Mouse (Mus musculus) stomach, embryonic 16.5 days (tissue): ENCODE measurements around the gene Bloc1s1. TPM values are rescaled to one million over a fixed set of nuclear protein-coding genes. Genes with fewer than 3 reads are reported as not detected.

Experiments used
- ATAC-seq: fragments of 200-750 bp; cut with Nextera tagmentation; 2 replicates; pipeline ENCODE4 v1.8.0; 2017; ENCODE audit warnings: moderate number of reproducible peaks, moderate TSS enrichment; ENCODE audit not compliant: insufficient read depth, low FRiP score
- H3K27ac ChIP-seq: fragments of 300-500 bp; sonication (generic); 2 replicates; pipeline ENCODE4 v1.5.1; 2014; ENCODE audit warnings: low read length
- H3K27me3 ChIP-seq: fragments of 300-500 bp; sonication (generic); 2 replicates; pipeline ENCODE4 v1.6.1; 2014; ENCODE audit warnings: low read length, control low read depth, mixed read lengths; ENCODE audit not compliant: control insufficient read depth, insufficient read depth
- H3K36me3 ChIP-seq: fragments of 300-500 bp; sonication (generic); 2 replicates; pipeline ENCODE4 v1.6.1; 2014; ENCODE audit warnings: low read length; ENCODE audit not compliant: control insufficient read depth, insufficient read depth
- H3K4me1 ChIP-seq: fragments of 300-500 bp; sonication (generic); 2 replicates; pipeline ENCODE4 v1.6.1; 2014; ENCODE audit warnings: low read length, control low read depth, mixed read lengths; ENCODE audit not compliant: control insufficient read depth, insufficient read depth
- H3K4me2 ChIP-seq: fragments of 300-500 bp; sonication (generic); 2 replicates; pipeline ENCODE4 v1.6.1; 2014; ENCODE audit warnings: low read depth, low read length, mixed read lengths
- H3K4me3 ChIP-seq: fragments of 300-500 bp; sonication (generic); replicated peaks from 2 replicates; pipeline ENCODE4 v1.5.1; 2014; ENCODE audit warnings: mild to moderate bottlenecking, low read length
- H3K9ac ChIP-seq: fragments of 300-500 bp; sonication (generic); 2 replicates; pipeline ENCODE4 v1.6.1; 2014; ENCODE audit warnings: low read length
- H3K9me3 ChIP-seq: fragments of 300-500 bp; sonication (generic); replicated peaks from 2 replicates; pipeline ENCODE4 v1.6.1; 2016; ENCODE audit warnings: low read length, control low read depth; ENCODE audit not compliant: control insufficient read depth
- WGBS: fragments of 180-500 bp; shearing (Covaris S2); extraction: QIAGEN DNeasy Blood & Tissue Kit; methylation state at CpG from one replicate; pipeline ENCODE4 v1.1.7; 2014; 5-methylcytosine and 5-hydroxymethylcytosine counted together
- polyA plus RNA-seq: library from polyadenylated mRNA; unstranded; fragments of >200 nt; fragmentation: Nextera tagmentation; extraction: Ambion mirVana; gene quantifications from 2 replicates; pipeline ENCODE4 v1.2.1, GENCODE M21; 2015

The Bloc1s1 gene
- polyA plus RNA-seq, 1 experiment from 2014 or later, result 206 TPM

DNA sequence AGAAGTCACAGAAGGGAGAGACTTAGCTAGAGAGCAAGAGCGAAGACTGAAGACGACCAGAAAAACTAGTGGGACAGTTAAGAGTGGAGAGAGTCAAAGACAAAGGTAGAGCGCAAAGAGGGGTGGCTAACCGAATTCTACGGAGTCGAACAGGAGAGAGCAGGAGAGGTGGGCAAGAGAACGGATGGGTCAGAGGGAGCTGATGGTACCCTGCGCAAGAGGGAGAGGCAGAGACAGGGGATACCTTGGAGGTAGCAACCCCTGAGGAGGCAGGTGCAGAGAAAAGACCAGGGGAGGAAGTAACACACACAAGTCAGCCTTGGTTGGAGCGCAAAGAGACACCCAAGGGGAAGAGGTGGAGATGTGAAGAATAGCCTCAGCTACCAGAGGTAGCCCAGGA lies 31.6 kb downstream of the Bloc1s1 start:
- H3K9ac ChIP-seq, result peak overlapping the region; percentile 79
- H3K27me3 ChIP-seq, result 0 out of 2 replicates have a peak, but pooled peaks cover 3% of the 10 kb centered on the region
- no peak for ATAC-seq
- H3K9me3 ChIP-seq, result no peaks in the 10 kb centered on the region
- H3K36me3 ChIP-seq, result no peaks in the 10 kb centered on the region
- 3% methylated on average over 9 of the region's 9 CpGs for WGBS
- H3K4me3 ChIP-seq, result peak overlapping the region; percentile 77
- peak overlapping the region; percentile 90 for H3K27ac ChIP-seq
- H3K4me2 ChIP-seq, result peak overlapping the region; percentile 89
- H3K4me1 ChIP-seq, result peaks cover 25% of the 10 kb centered on the region

DNA sequence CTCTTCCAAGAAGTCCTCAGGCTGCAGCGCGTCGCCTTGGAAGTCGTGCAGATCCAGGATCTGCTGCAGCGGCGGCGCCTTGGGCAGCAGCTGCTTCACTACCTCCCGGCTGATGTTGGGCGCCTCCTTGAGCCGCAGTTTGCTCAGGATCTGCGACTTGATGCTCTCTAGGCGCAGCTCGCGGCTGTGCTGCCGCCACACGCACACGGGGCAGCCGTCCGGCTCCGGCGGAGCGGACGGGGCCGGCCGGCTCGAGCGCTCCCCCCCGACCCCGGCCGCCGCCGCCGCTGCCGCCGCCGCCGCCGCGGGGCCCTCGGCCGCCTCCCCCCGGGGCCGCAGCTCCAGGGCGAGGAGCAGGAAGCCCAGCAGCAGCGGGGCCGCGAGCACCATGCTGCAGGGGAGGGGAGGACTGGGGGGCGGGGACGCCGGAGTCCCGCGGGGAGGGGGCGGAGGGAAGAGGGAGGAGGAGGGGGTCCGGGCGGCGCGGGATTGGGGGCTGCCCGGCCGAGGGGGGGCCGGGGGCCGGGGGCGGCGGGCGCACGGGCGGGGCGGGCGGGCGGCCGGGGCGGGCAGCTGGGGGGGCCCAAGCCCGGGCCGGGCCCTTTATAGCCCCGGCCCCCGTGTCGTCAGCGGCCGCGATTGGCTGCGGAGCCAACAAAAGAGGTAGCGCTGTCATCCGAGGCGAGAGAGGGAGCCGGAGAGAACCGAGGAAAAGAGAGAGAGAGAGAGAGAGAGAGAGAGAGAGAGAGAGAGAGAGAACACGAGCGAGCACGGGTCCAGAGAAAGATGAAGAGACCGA lies 32.3 kb downstream of the Bloc1s1 start, which contains the start of gene Gdf11:
TSS of gene Gdf11 (minus strand) at position 423 of the 799 bp plus-strand sequence.
- Histone ChIP-seq H3K4me3 (peak within 1 kb of the TSS; percentile 77), H3K9ac (peak within 1 kb of the TSS; percentile 79), H3K4me1 (peaks cover 25% of the 10 kb centered on the region), H3K9me3 (no peaks in the 10 kb centered on the region), H3K4me2 (peak within 1 kb of the TSS; percentile 89), H3K27me3 (no peaks in the 10 kb centered on the region), H3K27ac (peak within 1 kb of the TSS; percentile 90), H3K36me3 (no peaks in the 10 kb centered on the region)
- under 1% methylated on average over 60 of the region's 89 CpGs for WGBS
- ATAC-seq, result peak; percentile 82

DNA sequence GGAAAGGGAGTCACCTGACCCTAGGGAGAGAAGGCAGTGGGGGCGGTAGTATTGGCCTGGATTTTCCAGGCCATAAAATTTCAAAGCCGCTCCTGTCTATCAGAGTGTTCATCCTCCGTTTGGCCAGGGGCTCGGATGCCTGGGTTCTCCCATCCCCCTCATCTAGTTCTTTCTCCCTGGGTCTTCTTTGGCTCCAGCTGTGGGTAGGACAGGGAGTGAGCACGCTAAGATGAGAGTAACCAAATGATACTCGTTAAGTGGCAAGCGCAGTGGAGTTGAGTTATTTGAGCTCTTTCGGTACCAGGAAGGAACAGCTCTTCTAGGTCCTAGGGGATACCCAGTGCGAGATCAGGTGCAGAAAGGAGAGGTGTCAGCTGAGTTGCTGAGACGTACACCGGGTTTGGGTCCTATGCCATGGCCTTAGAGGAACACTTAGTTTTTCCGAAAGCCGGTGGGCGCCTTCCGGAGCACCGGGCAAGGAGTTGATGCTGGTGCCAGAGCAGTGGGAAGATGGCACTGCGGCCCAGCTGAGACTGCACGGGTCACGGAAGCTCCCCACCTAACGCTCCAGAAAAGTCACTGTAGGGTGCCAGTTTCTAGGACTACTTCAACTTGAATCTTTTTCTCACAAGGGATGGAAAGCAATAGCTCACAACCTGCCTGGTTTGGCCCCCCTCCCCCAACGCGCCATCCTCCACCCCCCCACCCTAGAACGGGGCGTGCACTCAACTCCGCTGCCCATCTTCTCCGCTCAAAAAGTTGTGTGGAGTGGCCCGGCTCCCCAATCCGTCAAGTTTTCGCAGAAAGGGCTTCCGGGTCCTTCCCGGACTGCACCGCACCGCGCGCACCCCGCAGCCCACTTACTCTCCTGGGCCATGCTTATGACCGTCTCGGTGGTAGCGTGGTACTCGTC lies 33.2 kb downstream of the Bloc1s1 start:
- H3K4me2 ChIP-seq, result peak overlapping the region; percentile 89
- no peaks in the 10 kb centered on the region for H3K9me3 ChIP-seq
- H3K4me1 ChIP-seq, result peaks cover 20% of the 10 kb centered on the region
- under 1% methylated on average over 40 of the region's 40 CpGs for WGBS
- no peaks in the 10 kb centered on the region for H3K36me3 ChIP-seq
- H3K27me3 ChIP-seq, result no peaks in the 10 kb centered on the region
- peak overlapping the region; percentile 90 for H3K27ac ChIP-seq
- H3K9ac ChIP-seq, result peak overlapping the region; percentile 79
- H3K4me3 ChIP-seq, result peak overlapping the region; percentile 77
- ATAC-seq, result no peak

DNA sequence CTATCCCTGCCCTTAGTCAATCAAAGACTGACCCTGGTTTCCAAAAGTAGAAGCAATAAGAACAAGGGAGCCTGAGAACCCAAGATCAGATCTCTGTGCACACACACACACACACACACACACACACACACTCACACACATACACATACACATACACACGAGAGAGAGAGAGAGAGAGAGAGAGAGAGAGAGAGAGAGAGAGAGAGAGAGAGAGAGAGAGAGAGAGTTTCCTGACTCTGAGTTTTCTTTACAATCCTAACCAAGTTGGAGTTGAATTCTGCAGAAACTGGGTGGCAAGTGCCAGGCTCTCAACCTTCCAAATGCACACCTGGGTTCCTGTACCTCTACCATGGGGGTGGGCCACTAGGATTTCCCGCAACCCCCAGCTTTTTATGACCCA lies 34.0 kb downstream of the Bloc1s1 start:
- H3K4me3 ChIP-seq, result peak overlapping the region; percentile 77
- peaks cover 20% of the 10 kb centered on the region for H3K4me1 ChIP-seq
- no peaks in the 10 kb centered on the region for H3K9me3 ChIP-seq
- WGBS, result 27% methylated on average over 2 of the region's 2 CpGs
- H3K27me3 ChIP-seq, result no peaks in the 10 kb centered on the region
- H3K36me3 ChIP-seq, result no peaks in the 10 kb centered on the region
- H3K9ac ChIP-seq, result peak overlapping the region; percentile 79; the same call in 1 of the 2 replicates
- peak overlapping the region; percentile 89 for H3K4me2 ChIP-seq
- no peak overlapping the region for H3K27ac ChIP-seq
- no peak for ATAC-seq

DNA sequence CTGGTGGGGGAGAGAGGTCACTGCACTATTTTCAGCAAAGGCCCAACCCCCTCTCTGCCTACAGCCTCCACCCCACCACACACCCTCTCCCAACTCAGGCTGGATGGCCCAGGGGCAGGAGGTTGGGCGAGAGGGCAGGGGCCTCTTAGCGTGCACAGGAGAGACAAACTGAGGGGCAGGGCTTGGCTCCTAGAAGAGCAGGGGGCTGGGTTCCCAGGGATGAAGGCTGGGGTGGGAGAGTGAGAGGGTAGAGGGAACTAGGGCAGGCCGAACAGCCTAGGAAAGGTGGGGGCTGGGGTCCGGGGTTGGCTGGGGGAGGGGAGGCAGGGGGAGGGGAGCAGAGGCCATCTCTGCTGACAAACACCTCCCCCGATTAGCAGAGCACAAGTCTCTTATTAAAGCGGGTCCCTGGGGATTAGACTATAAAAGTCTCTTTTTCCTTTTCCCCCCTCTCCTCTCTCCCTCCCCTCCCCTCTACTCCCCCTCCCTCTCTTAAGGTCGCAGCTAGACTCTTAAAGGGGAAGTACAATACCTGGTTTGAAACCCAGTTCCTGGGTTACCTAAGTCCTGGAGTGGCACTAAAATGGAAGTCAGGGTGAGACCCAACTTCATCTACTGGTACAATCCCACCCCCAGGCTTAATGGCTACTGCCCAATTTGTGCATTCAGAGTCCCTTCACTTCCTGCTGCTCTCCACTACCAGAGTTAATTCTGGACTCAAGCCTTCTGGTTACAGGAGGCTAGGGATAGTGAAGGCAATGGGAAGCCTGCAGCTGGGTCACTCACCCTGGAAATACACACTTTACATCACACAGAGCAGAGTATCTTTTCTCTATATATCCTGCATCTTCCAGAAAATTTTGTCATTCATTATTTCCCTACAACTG lies 34.7 kb downstream of the Bloc1s1 start:
- no peaks in the 10 kb centered on the region for H3K9me3 ChIP-seq
- H3K36me3 ChIP-seq, result no peaks in the 10 kb centered on the region
- WGBS, result under 1% methylated on average over 7 of the region's 7 CpGs
- peak; percentile 31; the same call in 1 of the 2 replicates for ATAC-seq
- peak overlapping the region; percentile 19 for H3K27ac ChIP-seq
- H3K4me2 ChIP-seq, result peak overlapping the region; percentile 89
- H3K27me3 ChIP-seq, result no peaks in the 10 kb centered on the region
- peak overlapping the region; percentile 56 for H3K9ac ChIP-seq
- H3K4me3 ChIP-seq, result peak overlapping the region; percentile 30
- peaks cover 20% of the 10 kb centered on the region for H3K4me1 ChIP-seq

DNA sequence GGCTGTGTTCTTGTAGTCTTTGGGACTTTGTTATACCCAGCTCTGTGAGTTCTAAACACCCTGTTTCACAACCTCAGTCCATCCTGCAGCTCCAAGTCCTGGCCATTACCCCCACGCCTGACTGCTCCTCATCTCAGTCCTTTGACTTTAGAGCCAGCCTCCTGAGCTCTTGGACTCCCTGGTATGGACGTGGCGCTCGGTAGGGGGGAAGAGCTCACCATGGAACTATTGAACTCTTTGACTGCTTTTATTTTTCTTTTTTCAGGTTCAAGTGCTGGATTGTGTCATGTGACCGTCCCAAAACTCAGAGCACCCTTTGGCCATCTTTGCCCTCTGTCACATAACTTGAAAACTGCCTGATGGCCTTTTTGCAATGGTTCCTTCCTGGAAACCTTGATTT lies 41.8 kb downstream of the Bloc1s1 start:
- Histone ChIP-seq H3K27me3 (no peaks in the 10 kb centered on the region), H3K9ac (no peak overlapping the region), H3K9me3 (no peaks in the 10 kb centered on the region), H3K4me2 (no peak overlapping the region), H3K4me3 (no peak overlapping the region), H3K36me3 (no peaks in the 10 kb centered on the region), H3K4me1 (no peaks in the 10 kb centered on the region), H3K27ac (no peak overlapping the region)
- no peak for ATAC-seq
- 86% methylated on average over 5 of the region's 5 CpGs for WGBS

DNA sequence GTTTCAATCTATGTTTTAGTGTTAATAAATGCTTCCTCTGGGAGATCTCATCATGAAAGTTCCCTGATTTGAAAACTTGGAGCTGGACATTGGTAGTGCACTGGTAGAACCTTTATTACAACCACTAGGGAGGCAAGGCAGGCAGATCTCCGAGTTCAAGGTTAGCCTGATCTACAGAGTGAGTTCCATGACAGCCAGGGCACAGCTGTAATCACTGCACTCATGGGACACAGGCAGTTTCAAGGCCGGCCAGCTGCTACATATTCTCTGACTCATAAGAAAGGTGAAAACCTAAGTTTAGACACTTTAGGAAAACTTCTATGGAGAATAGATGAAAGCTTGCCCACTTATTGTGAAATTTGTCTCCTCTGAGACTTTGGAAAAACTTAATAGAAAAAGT lies 45.0 kb downstream of the Bloc1s1 start:
- no peak overlapping the region for H3K4me3 ChIP-seq
- no peak for ATAC-seq
- H3K9ac ChIP-seq, result no peak overlapping the region

DNA sequence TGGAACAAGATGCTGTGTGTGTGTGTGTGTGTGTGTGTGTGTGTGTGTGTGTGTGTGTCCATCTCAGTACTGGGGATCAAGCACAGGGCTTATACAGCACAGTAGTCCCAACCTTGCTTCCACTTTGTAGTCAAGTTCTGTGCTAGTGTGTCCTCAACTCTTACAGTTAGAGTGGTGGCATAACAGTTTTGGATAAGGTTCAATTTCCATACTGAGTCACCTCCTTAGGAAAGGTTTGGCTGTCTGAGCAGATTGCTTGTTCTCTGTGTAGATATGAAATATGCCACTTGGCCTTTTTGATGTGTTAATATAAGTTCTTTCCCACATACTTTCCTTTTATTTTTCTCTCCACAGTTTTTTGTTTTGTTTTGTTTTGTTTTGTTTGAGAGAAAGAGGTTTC lies 45.5 kb downstream of the Bloc1s1 start:
- H3K36me3 ChIP-seq, result peaks cover 11% of the 10 kb centered on the region; the same call in 1 of the 2 replicates
- ATAC-seq, result no peak
- H3K27ac ChIP-seq, result no peak overlapping the region
- no peaks in the 10 kb centered on the region for H3K9me3 ChIP-seq
- no peak overlapping the region for H3K4me3 ChIP-seq
- no peaks in the 10 kb centered on the region for H3K27me3 ChIP-seq
- no peaks in the 10 kb centered on the region for H3K4me1 ChIP-seq
- H3K4me2 ChIP-seq, result no peak overlapping the region
- H3K9ac ChIP-seq, result no peak overlapping the region

More for the DNA sequence above, 45.0 kb downstream of the Bloc1s1 start:
- H3K4me2 ChIP-seq, result no peak overlapping the region
- 88% methylated on average over 2 of the region's 2 CpGs for WGBS
- H3K27ac ChIP-seq, result no peak overlapping the region
- H3K36me3 ChIP-seq, result peaks cover 7% of the 10 kb centered on the region; the same call in 1 of the 2 replicates
- no peaks in the 10 kb centered on the region for H3K27me3 ChIP-seq
- no peaks in the 10 kb centered on the region for H3K9me3 ChIP-seq
- H3K4me1 ChIP-seq, result no peaks in the 10 kb centered on the region
